Mouse (Mus musculus): ENCODE data around the gene 2210016L21Rik.
"Not testable (repeated sequence)": the region's sequence is repeated elsewhere in the genome, so short reads cannot be mapped to it uniquely, and the experiment has no call there.

- TF ChIP-seq CTCF (IDR thresholded peaks at IDR 0.05), result peak; percentile 32
- TF ChIP-seq EP300 (IDR thresholded peaks at IDR 0.05), result not testable (repeated sequence)
Observed at GRCm38 (mm10) chr5:114941138-114941537, 820 bp upstream of the 2210016L21Rik start.
